Mouse (Mus musculus) limb, embryonic 10.5 days (tissue): ENCODE data around the gene U2af2. TPM values are rescaled to one million over a fixed set of nuclear protein-coding genes. Genes with fewer than 3 reads are reported as not detected.
"Not testable (repeated sequence)": the region's sequence is repeated elsewhere in the genome, so short reads cannot be mapped to it uniquely, and the experiment has no call there.

Experiments used
- DNase-seq: peaks from one replicate; pipeline ENCODE4 v3.0.0-alpha.2; 2017; ENCODE audit warnings: low spot score
- H3K27ac ChIP-seq: fragments of 300-500 bp; sonication (generic); 2 replicates; pipeline ENCODE4 v1.5.1; 2016; ENCODE audit warnings: mild to moderate bottlenecking
- H3K27me3 ChIP-seq: fragments of 300-500 bp; sonication (generic); 2 replicates; pipeline ENCODE4 v1.6.1; 2016; ENCODE audit warnings: low read depth, mild to moderate bottlenecking; ENCODE audit not compliant: poor library complexity, severe bottlenecking
- H3K36me3 ChIP-seq: fragments of 300-500 bp; sonication (generic); 2 replicates; pipeline ENCODE4 v1.6.1; 2016; ENCODE audit warnings: mild to moderate bottlenecking, moderate library complexity
- H3K4me1 ChIP-seq: fragments of 300-500 bp; sonication (generic); 2 replicates; pipeline ENCODE4 v1.6.1; 2016
- H3K4me3 ChIP-seq: fragments of 300-500 bp; sonication (generic); 2 replicates; pipeline ENCODE4 v1.5.1; 2016; ENCODE audit warnings: mild to moderate bottlenecking, moderate library complexity
- H3K9me3 ChIP-seq: fragments of 300-500 bp; sonication (generic); replicated peaks from 2 replicates; pipeline ENCODE4 v1.6.1; 2016; ENCODE audit warnings: mild to moderate bottlenecking
- WGBS: fragments of 180-500 bp; shearing (Covaris S2); methylation state at CpG from one replicate; pipeline ENCODE4 v1.1.7; 2016; 5-methylcytosine and 5-hydroxymethylcytosine counted together
- polyA plus RNA-seq: library from polyadenylated mRNA; unstranded; fragments of >200 nt; fragmentation: Nextera tagmentation; extraction: Ambion mirVana; gene quantifications from 2 replicates; pipeline ENCODE4 v1.2.1, GENCODE M21; 2016

Gene U2af2
- polyA plus RNA-seq, 1 experiment from 2014 or later: 202 TPM

DNA sequence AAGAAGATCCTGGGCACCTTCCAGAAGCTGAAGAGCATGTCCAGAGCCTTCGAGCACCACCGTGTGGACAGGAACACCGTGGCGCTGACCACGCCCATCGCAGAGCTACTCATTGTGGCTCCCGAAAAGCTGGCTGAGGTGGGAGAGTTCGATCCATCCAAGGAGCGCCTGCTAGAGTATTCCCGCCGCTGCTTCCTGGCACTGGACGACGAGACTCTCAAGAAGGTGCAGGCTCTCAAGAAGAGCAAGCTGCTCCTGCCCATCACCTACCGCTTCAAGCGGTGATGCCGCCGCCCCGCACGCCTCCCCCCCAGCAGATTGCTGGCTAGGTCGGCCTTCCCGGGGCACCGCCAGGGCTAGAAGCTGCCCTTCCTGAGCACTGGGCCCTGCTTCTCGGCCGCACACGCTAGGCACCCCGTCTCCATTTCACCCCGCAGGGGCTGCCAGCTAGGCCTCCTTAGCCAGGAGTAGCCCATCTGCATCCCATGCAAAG, 1.7 kb upstream of the U2af2 start:
- 3% methylated on average over 27 of the region's 27 CpGs for WGBS
- H3K36me3 ChIP-seq: peaks cover 12% of the 10 kb centered on the region
- H3K9me3 ChIP-seq: no peaks in the 10 kb centered on the region; the same call in 1 of the 2 replicates
- H3K4me1 ChIP-seq: peaks cover 37% of the 10 kb centered on the region
- DNase-seq: peak; percentile 83
- peak overlapping the region; percentile 65 for H3K4me3 ChIP-seq
- H3K27me3 ChIP-seq: peaks cover 39% of the 10 kb centered on the region
- H3K27ac ChIP-seq: peak overlapping the region; percentile 97

DNA sequence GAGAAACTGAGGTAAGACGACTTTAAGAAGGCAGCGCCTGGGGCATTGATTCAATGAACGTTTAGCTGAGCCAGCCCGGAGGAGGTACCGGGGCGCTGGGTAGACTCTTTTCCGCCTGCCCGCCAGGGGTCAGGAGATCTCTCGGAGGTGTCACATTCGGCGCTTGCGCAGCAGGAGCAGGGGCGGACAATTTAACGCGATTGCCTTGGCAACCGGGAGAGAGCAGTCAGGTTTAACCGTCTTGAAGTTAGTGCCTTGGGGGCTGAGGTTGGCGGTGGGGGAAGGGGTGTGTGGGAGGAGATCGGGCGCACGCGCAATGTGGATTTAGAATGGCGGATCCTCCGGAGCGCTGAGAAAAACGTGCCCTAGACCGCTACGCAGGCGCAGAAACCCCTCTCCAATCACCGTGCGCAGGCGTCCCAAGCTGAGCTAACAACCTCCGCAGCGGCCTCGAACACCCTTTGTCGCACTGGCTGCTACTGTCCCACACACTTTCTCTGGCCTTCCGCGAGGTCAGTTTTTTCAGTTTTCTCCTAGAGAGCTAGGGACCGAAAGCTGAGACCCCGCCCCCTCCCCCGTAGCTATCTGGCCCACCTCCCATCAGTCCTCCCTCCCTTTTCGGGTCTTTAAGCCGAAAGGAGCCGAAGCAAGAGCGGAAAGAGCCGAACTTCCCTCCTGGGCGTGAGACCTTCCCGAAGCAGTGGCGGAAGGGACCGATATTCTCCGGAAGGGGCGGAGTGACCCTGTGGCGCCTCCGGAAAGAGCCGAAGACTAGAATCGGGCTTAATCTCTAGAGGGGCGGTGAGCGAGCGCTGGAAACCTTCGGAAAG, 784 bp upstream of the U2af2 start:
- Histone ChIP-seq H3K27me3 (peaks cover 30% of the 10 kb centered on the region), H3K4me3 (peak overlapping the region; percentile 65), H3K27ac (peak overlapping the region; percentile 97), H3K36me3 (peaks cover 21% of the 10 kb centered on the region), H3K9me3 (no peaks in the 10 kb centered on the region; the same call in 1 of the 2 replicates), H3K4me1 (peaks cover 44% of the 10 kb centered on the region)
- peak; percentile 93 for DNase-seq
- under 1% methylated on average over 60 of the region's 60 CpGs for WGBS

GRCm38 (mm10) chr7:5062360-5063001, 538 bp downstream of the U2af2 start:
- Histone ChIP-seq H3K27me3 (peaks cover 17% of the 10 kb centered on the region), H3K4me3 (peak overlapping the region; percentile 65), H3K4me1 (peaks cover 33% of the 10 kb centered on the region), H3K27ac (peak overlapping the region; percentile 97), H3K9me3 (no peaks in the 10 kb centered on the region), H3K36me3 (peaks cover 34% of the 10 kb centered on the region)
- WGBS: under 1% methylated on average over 49 of the region's 51 CpGs
- DNase-seq: peak; percentile 86

DNA sequence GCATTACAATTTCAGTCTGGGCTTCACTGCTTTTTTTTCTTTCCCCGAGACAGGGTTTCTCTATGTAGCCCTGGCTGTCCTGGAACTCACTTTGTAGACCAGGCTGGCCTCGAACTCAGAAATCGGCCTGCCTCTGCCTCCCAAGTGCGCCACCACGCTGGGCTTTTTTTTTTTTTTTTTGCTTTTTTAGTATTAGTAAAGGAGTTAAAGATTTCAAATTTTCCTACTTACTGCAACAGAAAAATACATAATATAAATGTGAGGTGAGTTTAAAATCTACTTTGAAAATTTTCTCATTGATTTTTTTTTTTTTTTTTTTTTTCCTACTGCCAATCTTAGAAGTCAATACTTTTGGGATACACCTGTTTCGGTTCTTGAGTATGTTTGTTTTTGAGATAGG, 2.9 kb downstream of the U2af2 start:
- DNase-seq: no peak
- WGBS: 95% methylated on average over 6 of the region's 6 CpGs
- Histone ChIP-seq H3K4me3 (0 out of 2 replicates have a peak overlapping the region, but pooled peaks have one; percentile 65), H3K27me3 (no peaks in the 10 kb centered on the region), H3K27ac (no peak overlapping the region), H3K9me3 (no peaks in the 10 kb centered on the region), H3K4me1 (peaks cover 30% of the 10 kb centered on the region), H3K36me3 (peaks cover 58% of the 10 kb centered on the region)

- WGBS: 89% methylated on average over 1 of the region's 1 CpGs
- no peak for DNase-seq
- H3K36me3 ChIP-seq: peaks cover 98% of the 10 kb centered on the region
- no peaks in the 10 kb centered on the region for H3K9me3 ChIP-seq
- H3K27me3 ChIP-seq: no peaks in the 10 kb centered on the region
- no peak overlapping the region for H3K4me3 ChIP-seq
- H3K27ac ChIP-seq: no peak overlapping the region
- no peaks in the 10 kb centered on the region for H3K4me1 ChIP-seq
These were observed 11.6 kb downstream of the U2af2 start for GRCm38 (mm10) chr7:5073586-5073985.

GRCm38 (mm10) chr7:5074984-5075383, 13.0 kb downstream of the U2af2 start:
- H3K9me3 ChIP-seq: no peaks in the 10 kb centered on the region
- 95% methylated on average over 5 of the region's 5 CpGs for WGBS
- no peak for DNase-seq
- no peaks in the 10 kb centered on the region for H3K27me3 ChIP-seq
- H3K4me3 ChIP-seq: no peak overlapping the region
- H3K4me1 ChIP-seq: peaks cover 3% of the 10 kb centered on the region; the same call in 1 of the 2 replicates
- H3K36me3 ChIP-seq: peaks cover 95% of the 10 kb centered on the region
- no peak overlapping the region for H3K27ac ChIP-seq

GRCm38 (mm10) chr7:5076931-5077330, 15.0 kb downstream of the U2af2 start:
- Histone ChIP-seq H3K27ac (no peak overlapping the region), H3K4me1 (peaks cover 14% of the 10 kb centered on the region), H3K27me3 (no peaks in the 10 kb centered on the region), H3K9me3 (no peaks in the 10 kb centered on the region), H3K4me3 (no peak overlapping the region), H3K36me3 (peaks cover 77% of the 10 kb centered on the region)
- no peak for DNase-seq
- 94% methylated on average over 2 of the region's 2 CpGs for WGBS

GRCm38 (mm10) chr7:5079365-5080009, 17.5 kb downstream of the U2af2 start:
- H3K9me3 ChIP-seq, DNase-seq, H3K27me3 ChIP-seq: not testable (repeated sequence)
- peaks cover 74% of the 10 kb centered on the region for H3K36me3 ChIP-seq
- WGBS: 60% methylated on average over 11 of the region's 13 CpGs
- H3K4me3 ChIP-seq: peak overlapping the region; percentile 81
- peaks cover 14% of the 10 kb centered on the region for H3K4me1 ChIP-seq
- peak overlapping the region; percentile 89; the same call in 1 of the 2 replicates for H3K27ac ChIP-seq

DNA sequence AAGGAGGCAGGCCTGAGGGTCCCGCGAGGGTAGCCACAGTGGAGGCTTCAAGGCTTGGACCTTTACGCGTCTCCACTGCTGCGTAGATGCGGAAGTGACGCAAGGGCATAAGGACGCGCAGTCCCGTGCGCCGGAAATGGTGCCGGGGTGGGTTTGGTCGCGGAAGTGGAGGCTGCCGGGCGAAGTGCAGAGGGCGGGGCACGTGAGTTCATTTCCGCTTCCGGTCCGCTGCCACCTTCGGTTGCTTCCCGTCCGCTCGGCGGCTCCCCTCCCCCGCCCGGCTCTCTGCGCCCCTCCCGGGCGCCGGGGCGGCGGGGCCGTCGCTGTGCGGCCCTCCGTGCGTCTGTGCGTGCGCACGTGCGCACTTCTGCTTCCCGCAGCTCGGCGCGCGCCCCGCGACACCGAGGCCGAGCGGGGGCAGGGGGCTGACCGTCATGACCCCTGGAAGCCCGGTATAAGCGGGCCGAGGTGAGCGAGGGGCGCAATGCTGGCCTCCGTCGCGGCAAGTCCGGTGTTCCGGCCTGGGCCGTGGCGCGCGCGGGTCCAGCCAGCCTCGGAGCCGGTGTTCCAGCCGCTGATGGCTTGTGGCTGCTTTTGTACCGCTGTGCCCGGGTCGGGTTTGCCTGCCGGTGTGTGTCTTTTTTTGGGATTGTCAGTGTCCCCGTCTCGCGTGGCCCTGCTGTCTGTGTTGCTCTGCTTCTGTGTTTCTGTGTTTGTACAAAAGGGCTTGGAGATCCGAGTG, 18.2 kb downstream of the U2af2 start, which contains the start of gene Epn1:
Epn1 (plus strand) TSS at position 226 of the 742 bp plus-strand sequence.
- H3K4me3 ChIP-seq: peak within 1 kb of the TSS; percentile 81
- H3K27ac ChIP-seq: peak within 1 kb of the TSS; percentile 89
- H3K27me3 ChIP-seq: no peaks in the 10 kb centered on the region
- peak; percentile 99 for DNase-seq
- under 1% methylated on average over 71 of the region's 81 CpGs for WGBS
- peaks cover 14% of the 10 kb centered on the region for H3K4me1 ChIP-seq
- H3K36me3 ChIP-seq: peaks cover 74% of the 10 kb centered on the region
- H3K9me3 ChIP-seq: no peaks in the 10 kb centered on the region

GRCm38 (mm10) chr7:5080815-5081214, 18.9 kb downstream of the U2af2 start:
- Histone ChIP-seq H3K4me1 (peaks cover 14% of the 10 kb centered on the region), H3K9me3 (no peaks in the 10 kb centered on the region), H3K4me3 (peak overlapping the region; percentile 81), H3K27me3 (no peaks in the 10 kb centered on the region), H3K36me3 (peaks cover 75% of the 10 kb centered on the region), H3K27ac (peak overlapping the region; percentile 89)
- WGBS: 23% methylated on average over 6 of the region's 6 CpGs
- DNase-seq: no peak

GRCm38 (mm10) chr7:5081241-5081640, 19.3 kb downstream of the U2af2 start:
- Histone ChIP-seq H3K9me3 (no peaks in the 10 kb centered on the region), H3K36me3 (peaks cover 76% of the 10 kb centered on the region), H3K27me3 (no peaks in the 10 kb centered on the region), H3K27ac (no peak overlapping the region), H3K4me1 (peaks cover 17% of the 10 kb centered on the region), H3K4me3 (peak overlapping the region; percentile 81)
- WGBS: 79% methylated on average over 6 of the region's 6 CpGs
- no peak for DNase-seq

DNA sequence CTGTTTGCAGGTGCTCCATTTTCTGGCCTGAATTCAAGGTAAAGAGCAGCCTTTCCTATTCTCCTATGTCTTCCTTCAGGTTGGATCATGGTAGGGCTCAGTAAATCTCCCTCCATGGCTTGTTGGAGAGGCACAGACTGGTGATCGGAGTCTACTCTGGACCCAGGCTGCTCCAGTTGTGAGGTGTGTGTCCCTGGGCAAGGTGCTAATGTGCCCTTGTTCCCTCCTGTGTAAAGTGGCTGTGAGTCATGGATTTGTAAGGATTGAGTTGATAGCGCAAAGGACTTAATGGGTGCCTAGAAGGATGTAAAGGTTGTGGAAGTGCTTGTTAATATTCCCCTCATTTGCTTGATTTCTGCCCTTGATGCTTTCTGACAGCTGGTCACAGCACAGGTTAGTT, 20.0 kb downstream of the U2af2 start:
- WGBS: 97% methylated on average over 2 of the region's 2 CpGs
- H3K27ac ChIP-seq: no peak overlapping the region
- no peak overlapping the region for H3K4me3 ChIP-seq
- H3K4me1 ChIP-seq: peaks cover 22% of the 10 kb centered on the region
- H3K36me3 ChIP-seq: peaks cover 75% of the 10 kb centered on the region
- no peak for DNase-seq
- H3K9me3 ChIP-seq: no peaks in the 10 kb centered on the region
- no peaks in the 10 kb centered on the region for H3K27me3 ChIP-seq
